Mouse (Mus musculus) skeletal muscle tissue, postnatal 0 days (tissue): Measurements from ENCODE around the gene Olfr552. TPM values are rescaled to one million over a fixed set of nuclear protein-coding genes. Genes with fewer than 3 reads are reported as not detected.

Experiments used
- polyA plus RNA-seq: library from polyadenylated mRNA; unstranded; fragments of >200 nt; fragmentation: Nextera tagmentation; extraction: Ambion mirVana; gene quantifications from 2 replicates; pipeline ENCODE4 v1.2.1, GENCODE M21; 2015

Gene Olfr552
- not detected in 2 replicates for polyA plus RNA-seq

DNA sequence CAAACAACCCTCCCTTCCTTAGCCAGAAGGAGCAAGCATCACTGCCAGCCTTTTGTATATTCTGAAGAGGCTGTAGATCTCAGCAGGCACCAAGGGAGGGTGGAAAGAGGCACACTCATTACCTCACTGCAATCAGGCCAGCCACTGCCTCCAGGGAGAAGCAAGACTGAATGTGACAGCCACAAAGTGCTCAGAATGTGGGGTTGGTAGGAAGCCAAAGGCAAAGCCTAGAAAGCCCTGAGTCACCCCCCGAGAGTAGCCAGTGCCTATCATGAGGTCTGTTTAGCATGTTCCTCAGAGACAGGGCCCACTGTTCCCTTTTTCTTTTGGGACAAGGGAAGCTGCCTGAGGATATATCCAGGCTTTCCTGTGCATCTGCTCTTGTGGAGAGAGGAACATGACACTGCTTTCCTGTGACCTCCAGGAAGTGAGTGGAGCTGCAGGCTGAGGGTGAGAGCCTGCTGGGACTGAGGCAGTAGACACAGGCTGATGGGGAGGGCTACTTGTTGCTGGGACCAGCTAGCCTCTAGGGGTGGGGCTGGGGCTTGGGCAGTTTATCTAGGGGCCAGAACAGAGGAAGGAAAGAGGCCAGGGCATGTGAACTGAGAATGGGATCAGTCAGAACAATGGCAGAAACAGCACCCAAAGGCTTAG lies at the start of gene Olfr552:
Olfr552 (plus strand) TSS at position 393 of the 654 bp plus-strand sequence.

DNA sequence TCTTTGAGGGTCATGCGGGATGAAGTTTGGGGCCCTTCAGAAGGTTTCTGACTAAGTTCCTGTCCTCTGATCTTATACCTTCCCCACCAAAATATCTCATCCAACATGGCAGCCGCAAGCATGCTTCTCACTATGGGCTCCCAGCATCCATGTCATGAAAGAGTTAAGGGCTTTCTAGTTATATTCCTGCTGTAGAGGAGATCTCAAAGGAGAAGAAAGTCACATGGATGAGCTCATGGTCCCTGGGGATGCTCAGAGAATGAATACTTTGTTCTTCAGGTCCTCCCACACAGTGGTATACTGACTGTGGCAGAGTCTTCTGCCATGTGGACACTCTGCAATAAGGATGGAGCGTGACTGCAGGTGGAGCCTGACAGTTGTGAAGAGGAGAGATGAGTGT lies 48.0 kb upstream of the Olfr552 start, which contains the start of gene Olfr549:
Olfr549 (plus strand) TSS at position 301 of the 400 bp plus-strand sequence.

DNA sequence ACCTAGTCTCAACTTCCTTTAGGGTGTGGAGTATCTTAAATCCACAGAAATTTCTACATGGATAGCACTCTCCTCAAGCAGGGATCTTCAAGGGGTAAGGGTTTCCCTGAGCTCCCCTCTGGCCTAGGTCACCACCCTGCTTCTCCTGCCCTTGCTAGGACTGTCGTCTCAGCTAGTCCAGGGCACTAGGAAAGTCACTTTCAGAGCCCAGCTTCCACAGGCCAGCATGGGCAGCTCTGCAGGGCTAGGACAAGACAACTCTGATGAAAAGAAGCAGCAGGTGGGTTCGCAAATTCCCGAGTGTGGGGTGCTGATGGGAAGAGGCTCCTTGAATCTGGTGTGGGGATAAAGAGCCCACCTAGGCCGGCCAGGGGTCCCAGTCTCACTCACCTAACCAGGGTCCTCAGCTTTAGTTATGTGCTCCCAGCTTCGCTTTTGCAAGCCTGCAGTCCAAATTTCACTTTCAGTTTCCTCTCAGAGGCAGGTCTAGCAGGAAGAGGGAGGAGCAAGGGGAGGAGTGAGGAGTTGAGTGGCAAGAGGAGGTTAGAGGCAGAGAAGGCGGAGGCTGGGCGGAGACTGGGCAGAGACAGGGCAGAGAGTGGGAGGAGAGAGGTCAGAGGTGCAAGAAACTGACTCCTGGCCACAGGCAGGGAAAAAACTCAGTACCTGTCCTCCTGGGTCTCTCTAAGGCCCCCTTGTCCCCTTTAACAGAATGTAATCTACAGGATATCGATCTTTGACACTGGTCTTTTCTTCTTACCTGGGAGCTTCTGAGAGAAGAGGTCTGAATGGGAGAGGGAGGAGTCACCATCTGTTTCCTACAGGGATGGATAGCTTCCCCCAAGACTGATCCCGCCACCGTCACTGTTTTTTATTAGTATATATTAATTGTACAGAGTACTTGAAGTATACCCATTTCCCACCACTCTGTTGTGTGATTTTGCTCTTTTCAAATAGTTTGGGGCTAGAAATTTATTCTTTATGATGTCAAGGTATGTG lies 32.3 kb upstream of the Olfr552 start, which contains the start of gene Trim21:
Trim21 (minus strand) TSS at position 488 of the 999 bp plus-strand sequence.

DNA sequence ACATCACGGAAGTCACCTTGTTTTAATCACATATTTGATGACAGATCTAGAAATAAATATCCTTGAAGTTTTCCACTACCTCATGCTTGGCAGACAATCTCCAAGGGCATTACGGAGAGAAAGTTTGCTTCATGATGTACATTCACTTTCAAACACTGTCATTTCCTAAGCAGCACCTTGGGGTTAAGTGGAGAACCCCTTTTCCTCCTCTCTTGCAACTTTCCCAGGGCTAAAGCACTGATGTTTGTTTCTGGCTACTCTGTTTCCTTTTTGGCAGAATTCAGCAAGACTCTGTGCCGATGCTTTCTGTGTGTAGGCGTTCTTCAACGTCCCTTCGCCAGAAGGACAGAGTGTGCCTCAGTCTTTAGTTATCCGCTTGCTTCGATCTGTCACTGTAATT lies 26.4 kb upstream of the Olfr552 start, which contains the start of gene Olfr550:
Olfr550 (plus strand) TSS at position 301 of the 400 bp plus-strand sequence.

DNA sequence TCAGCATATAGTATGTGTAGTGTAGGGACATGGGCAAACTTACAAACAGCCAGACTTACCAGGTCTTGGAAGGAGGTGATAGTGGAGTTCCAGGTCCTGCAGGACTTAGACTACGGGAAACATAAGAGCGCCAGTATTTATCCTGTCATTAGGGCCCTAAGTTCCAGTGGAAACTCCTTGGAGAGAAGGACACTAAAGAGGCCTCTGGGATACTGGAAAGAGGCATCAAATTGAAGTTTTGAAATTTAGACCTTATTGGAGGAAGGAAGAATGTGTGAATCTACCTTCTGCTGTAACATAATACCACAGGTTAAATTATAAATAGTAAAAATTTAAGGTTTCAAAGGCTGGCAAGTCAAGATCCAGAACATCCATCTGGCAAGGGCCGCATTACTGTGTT lies 5.8 kb upstream of the Olfr552 start, which contains the start of gene Olfr551:
Olfr551 (minus strand) TSS at position 101 of the 400 bp plus-strand sequence.

DNA sequence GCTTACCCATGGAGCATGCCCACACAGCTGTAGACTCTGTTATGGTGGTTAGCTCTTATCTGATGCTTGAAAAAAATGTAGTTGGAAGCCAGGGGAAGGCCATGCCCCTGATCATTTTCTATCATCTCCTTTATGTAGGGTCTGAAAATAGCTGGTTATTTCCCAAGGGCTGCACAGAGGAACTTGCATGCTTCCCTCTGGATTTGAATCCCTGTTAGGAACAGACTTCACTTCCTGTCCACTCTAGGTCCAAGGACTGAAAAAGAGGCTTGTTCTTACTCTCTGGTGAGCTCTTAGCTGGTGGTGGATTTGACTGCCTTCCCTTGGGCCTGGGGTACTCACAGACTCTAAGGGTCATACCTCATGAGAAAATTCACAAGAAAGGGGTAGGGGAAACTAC lies 20.5 kb downstream of the Olfr552 start, which contains the start of gene Olfr553:
Olfr553 (minus strand) TSS at position 101 of the 400 bp plus-strand sequence.

DNA sequence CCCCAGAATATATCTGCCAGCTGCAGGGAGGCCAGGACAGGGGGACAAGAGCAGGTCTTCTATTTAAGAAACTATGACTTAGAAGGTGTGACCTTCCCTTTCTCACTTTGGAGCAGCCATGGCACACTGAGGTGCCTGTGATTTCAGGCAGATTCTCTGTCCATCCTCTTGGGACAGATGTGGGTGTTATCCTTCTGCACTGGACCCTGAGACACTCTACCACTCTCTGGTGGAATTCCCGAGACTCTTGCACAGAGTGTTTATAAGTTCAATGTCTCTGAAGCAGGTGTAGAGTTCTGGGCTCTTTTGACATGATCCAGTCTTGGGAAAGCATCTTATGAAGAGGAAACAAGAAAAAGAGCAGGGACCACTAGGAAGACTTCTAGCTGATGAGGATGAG lies 40.6 kb downstream of the Olfr552 start, which contains the start of gene Olfr554:
Olfr554 (plus strand) TSS at position 301 of the 400 bp plus-strand sequence.

Other genes starting within 250 kb of the Olfr552 start
- gene Rrm1, start 156.1 kb upstream of the Olfr552 start, polyA plus RNA-seq: 24.6 and 28.1 TPM in 2 replicates
- gene Olfr543, start 116.1 kb upstream of the Olfr552 start, polyA plus RNA-seq: 0.09 and 0.17 TPM in 2 replicates
- 0.05 TPM in 1 of 2 replicates, not detected in the other for gene Olfr544, start 109.5 kb upstream of the Olfr552 start, polyA plus RNA-seq
- gene Olfr545, start 98.2 kb upstream of the Olfr552 start, polyA plus RNA-seq: not detected in 2 replicates
- not detected in 2 replicates for gene Olfr547, start 63.0 kb upstream of the Olfr552 start, polyA plus RNA-seq
- gene Olfr548-ps1, start 56.9 kb upstream of the Olfr552 start, polyA plus RNA-seq: not detected in 2 replicates
- gene Olfr549, start 47.9 kb upstream of the Olfr552 start, polyA plus RNA-seq: not detected in 2 replicates
- gene Trim21, start 32.3 kb upstream of the Olfr552 start, polyA plus RNA-seq: 0.17 and 0.50 TPM in 2 replicates
- gene Olfr550, start 26.3 kb upstream of the Olfr552 start, polyA plus RNA-seq: not detected in 2 replicates
- not detected in 2 replicates for gene Olfr551, start 5.9 kb upstream of the Olfr552 start, polyA plus RNA-seq
- gene Olfr553, start 20.4 kb downstream of the Olfr552 start, polyA plus RNA-seq: not detected in 2 replicates
- gene Olfr554, start 40.7 kb downstream of the Olfr552 start, polyA plus RNA-seq: not detected in 2 replicates
- gene Olfr555, start 61.1 kb downstream of the Olfr552 start, polyA plus RNA-seq: not detected in 2 replicates
- gene Olfr556, start 67.1 kb downstream of the Olfr552 start, polyA plus RNA-seq: not detected in 2 replicates
- 5.8 and 6.5 TPM in 2 replicates for gene Trim68, start 89.6 kb downstream of the Olfr552 start, polyA plus RNA-seq
- gene Olfr557, start 98.1 kb downstream of the Olfr552 start, polyA plus RNA-seq: not detected in 2 replicates
- 3.7 and 3.8 TPM in 2 replicates for gene Olfr558, start 104.4 kb downstream of the Olfr552 start, polyA plus RNA-seq
- gene Olfr33, start 121.3 kb downstream of the Olfr552 start, polyA plus RNA-seq: not detected in 2 replicates
- gene Olfr559, start 129.7 kb downstream of the Olfr552 start, polyA plus RNA-seq: not detected in 2 replicates
- gene Olfr560, start 161.6 kb downstream of the Olfr552 start, polyA plus RNA-seq: not detected in 2 replicates
- gene Olfr78, start 161.7 kb downstream of the Olfr552 start, polyA plus RNA-seq: 0.90 and 0.95 TPM in 2 replicates
- 0.09 and 0.23 TPM in 2 replicates for gene Olfr561, start 173.5 kb downstream of the Olfr552 start, polyA plus RNA-seq
- not detected in 2 replicates for gene Olfr564, start 205.7 kb downstream of the Olfr552 start, polyA plus RNA-seq